Mouse (Mus musculus) CD4-positive helper T cell, adult 2 months (primary cell): Measurements from ENCODE around the gene Ube2e1.

Experiments used
- DNase-seq: peaks from one replicate; pipeline ENCODE4 v3.0.0-alpha.2; 2012; ENCODE audit warnings: low read depth, missing footprints, low spot score

The Ube2e1 gene

GRCm38 (mm10) chr14:18326968-18327672, 4.5 kb downstream of the Ube2e1 start:
- no peak for DNase-seq

DNA sequence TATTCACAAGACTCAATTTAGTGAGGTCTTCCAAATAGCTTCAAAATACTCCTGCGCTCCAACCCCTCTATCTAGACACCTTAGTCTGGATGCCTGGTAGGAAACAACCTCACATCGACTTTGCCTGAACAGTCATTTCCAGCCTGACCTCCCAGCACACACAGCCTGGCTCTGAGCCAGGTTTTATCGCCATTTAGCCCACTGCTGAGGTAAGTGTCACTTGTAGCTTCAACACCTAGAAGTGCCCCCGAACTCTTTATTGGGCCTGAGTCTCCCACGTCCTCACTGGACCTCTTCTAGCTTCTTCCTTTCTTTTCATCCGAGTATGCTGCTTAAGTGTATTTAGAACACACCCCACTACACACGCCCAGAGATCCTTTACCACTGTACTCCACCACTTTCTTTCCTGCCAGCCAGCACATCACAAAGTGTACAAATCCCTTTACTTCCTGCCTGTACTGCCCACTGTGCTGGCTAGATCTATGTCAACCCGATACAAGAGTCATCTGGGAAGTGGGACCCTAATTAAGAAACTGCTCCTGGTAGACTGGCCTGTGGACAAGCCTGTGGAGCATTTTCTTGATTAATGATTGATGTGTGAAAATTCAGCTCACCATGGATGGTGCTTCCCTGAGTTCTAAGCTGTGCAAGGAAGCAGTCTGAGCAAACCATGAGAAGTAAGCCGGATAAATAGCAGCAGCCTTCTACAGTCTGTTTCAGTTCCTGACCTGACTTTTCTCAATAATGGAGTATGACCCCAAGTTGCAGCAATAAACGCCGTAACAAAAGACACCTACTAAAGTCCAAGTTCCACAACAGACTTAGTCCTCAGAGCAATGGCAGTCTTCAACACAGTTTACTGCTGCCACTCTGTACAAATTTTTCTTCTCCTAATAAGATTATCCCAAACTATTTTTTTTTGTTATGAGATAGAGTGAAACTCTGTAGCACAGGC, 13.9 kb downstream of the Ube2e1 start:
- no peak for DNase-seq

DNA sequence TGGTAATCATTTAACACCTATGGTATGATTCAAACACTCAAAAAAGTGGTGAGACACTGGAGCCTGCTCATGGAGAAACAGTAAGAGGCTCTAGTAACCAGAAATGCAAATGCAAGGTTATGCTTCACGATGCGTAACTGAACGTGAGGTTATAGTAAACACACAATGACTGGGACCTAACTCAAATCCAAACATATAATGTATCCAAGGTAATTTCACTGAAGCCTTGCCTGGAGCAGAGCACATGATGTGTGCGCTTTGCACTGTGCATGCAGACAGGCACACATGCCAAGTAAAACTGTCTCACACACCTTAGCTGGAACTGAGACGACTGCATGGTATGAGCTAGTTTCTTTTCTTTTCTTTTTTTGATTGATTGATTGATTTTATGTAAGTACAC, 27.5 kb downstream of the Ube2e1 start:
- DNase-seq: no peak

DNA sequence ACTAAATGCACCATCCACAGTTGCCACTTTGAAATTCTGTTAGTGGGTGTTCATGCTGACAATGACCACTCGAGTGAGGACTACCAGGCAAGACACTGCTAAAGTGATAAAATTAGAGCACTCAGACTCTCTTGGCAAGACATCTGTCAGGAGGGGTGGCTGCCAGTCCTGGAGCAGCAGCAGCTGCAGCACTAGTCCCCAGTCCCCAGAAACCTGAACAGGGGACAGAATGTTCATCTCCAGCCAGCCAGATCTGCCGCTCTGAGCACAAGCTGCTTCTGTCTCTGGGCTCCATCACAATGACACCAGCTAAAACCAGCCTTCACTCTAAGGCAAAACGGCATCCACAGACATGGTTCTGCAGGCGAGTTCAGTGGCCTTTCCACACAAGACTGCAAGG, 28.4 kb downstream of the Ube2e1 start:
- DNase-seq: no peak

DNA sequence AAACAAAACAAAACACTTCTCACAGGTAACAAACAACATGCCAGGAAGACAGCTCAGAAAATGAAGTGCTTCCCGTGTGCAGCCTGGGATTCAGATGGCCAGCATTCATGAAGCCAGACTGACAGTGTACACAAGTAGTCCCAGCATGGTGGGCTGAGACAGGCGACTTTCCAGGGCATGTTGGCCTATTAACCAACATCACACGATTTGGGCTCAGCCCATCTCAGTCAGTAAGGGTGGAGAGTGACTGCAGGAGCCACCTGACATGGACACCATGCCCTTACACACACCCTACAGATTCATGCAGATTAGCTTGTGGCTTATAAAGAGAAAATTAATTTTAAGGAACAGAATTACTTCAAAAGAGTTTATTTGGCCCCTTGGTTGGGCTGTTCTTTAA, 28.9 kb downstream of the Ube2e1 start:
- DNase-seq: no peak

DNA sequence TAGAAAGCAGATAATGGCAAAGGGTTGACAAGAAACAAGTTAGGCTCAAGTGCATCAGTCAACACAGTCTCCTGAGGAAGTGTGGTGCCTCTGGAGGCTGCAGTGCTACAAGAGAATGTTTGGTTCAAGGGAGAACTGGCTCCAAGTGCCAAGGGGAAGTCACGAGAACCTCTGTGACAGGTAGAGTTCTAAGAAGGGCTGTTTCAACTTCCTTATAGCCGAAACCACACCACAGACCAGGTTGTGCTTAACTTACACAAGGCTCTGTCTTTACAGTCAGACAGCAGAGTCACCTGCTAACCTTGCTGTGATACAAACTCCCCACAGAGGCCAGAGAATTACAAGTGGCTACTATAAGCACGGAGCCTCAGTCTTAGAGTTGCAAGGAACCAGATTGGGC, 30.1 kb downstream of the Ube2e1 start:
- DNase-seq: peak; percentile 23

DNA sequence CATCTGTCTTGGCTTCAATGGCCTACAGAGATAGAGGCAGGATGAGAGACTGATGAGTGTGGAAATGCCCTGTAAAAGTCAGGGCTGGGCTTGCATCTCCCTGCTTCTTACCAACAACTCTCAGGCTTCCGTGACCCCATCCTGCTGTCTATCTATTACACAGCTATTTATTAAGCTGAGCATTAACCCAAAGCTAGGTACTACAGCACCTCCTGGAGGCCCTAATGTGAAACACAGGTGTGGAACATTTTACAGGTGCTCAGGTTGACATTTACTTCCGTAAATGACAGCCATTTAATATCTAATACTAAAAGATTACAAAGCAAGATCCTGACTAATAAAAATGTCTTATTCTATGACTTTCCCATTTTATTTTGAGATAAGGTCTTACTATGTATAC, 31.0 kb downstream of the Ube2e1 start:
- peak; percentile 21 for DNase-seq

DNA sequence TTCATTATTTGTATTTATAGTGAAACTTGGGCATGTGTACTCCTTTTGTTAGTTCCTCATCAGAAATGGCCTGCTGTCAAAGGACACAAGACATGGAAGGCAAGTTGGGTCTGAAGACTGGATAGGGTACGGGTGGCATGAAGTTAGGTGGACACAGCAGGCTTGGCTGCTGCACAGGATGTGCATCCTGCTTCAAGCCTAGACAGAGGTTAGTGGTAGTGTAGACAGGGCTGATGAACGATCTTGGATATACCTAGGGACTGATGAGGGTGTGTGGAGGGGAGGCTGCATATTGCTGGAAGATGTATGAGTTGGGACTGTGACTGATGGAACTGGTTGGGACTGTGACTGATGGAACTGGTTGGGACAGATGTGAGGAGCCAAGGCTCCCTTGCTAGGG, 32.8 kb downstream of the Ube2e1 start:
- no peak for DNase-seq

- no peak for DNase-seq
Measured at GRCm38 (mm10) chr14:18297441-18297840, 34.2 kb downstream of the Ube2e1 start.

GRCm38 (mm10) chr14:18292578-18292977, 39.1 kb downstream of the Ube2e1 start:
- DNase-seq: no peak

DNA sequence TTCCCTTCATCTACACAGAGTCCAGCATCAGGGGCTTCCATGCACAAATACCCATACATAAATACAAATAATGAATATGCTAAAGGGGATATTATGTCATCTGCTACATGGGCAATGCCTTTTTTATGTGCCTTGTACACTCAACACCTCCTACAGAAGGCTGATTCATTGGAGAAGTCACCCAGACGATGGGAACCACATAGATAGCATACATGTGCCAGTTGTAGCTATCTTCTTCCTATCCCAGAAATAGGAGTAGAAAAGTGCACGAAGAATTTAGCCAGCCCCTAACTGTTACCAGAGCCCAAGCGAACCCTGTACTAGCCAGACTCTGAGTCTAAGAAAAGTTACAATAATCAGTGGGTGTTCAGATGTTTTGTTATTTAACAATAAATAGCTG, 39.5 kb downstream of the Ube2e1 start:
- no peak for DNase-seq

DNA sequence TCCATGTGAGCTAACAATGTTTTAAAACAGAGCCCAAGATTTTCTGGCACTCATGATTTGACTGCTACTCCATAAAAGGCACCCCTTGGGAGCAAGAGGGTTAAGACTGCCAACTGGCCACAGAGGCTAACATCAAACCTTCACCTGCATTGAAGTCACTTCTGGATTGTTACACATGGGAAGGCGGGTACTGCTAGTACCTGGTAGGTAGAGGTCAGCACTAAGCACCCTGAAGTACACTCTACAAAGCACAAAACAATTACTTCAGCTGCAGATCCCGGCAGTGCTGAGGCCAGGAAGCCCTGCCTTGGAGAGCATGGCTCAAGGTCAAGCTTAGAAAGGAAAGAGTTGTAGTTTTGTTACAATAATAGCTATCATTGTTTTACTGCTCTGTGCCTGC, 44.3 kb downstream of the Ube2e1 start:
- no peak for DNase-seq

- no peak for DNase-seq
Measured at GRCm38 (mm10) chr14:18286441-18286840, 45.2 kb downstream of the Ube2e1 start.

DNA sequence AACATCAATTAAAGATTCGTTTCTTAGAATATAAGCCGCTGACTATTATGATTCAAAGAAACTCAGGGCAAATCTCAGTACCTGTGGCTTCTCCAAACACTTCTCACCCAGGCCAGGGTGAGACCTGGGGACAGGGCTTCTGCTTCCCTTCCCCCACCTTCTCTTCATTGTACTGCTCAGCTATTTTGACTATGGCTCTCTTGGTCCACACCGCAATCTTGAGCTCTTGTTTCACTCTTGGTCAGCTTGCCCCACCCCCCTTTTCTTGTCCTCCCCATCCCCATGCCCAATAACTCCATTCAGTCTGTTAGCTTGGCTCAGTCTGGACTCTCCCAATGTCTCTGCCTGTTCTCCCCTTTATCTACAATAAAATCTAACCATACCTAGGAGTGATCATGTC, 46.2 kb downstream of the Ube2e1 start:
- DNase-seq: no peak

GRCm38 (mm10) chr14:18284581-18284980, 47.1 kb downstream of the Ube2e1 start:
- DNase-seq: peak; percentile 31

DNA sequence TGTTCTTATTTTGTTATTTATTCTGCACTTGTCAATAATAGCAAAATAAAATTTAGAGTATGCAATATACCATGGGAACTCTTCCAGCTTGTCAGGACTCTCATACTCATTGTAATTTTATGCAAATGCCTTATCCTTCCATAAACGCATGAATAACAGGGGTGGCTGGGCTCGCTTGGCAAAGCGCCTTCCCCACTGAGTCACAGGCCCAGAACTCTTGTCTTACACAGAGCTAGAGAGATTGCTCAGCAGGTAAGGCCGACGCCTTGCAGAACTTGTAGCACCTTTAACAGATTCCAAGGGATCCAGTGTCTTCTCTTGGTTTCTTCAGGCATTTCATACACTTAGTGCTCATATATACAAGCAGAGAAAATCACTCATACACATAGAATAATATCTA, 51.3 kb downstream of the Ube2e1 start:
- DNase-seq: no peak

DNA sequence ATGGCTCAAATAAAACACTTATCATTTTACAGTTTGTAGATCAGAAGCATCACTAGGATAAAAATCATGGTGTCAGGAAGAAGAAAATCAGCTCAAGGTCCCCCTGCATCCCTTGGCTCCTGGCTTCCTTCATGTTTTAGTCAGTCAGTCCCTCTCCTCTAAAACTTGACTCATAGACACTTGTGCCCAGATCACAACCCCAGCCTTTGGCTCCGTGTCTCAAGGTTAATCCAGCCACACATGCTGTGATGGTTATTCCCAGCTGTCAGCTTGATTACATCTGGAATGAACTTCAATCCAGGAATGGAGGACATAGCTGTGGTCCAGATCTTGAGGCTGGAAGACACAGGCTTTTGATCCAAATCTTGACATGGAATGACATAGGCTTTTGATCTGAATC, 57.1 kb downstream of the Ube2e1 start:
- no peak for DNase-seq

- DNase-seq: peak; percentile 12
Measured at GRCm38 (mm10) chr14:18271666-18272065, 60.0 kb downstream of the Ube2e1 start.

DNA sequence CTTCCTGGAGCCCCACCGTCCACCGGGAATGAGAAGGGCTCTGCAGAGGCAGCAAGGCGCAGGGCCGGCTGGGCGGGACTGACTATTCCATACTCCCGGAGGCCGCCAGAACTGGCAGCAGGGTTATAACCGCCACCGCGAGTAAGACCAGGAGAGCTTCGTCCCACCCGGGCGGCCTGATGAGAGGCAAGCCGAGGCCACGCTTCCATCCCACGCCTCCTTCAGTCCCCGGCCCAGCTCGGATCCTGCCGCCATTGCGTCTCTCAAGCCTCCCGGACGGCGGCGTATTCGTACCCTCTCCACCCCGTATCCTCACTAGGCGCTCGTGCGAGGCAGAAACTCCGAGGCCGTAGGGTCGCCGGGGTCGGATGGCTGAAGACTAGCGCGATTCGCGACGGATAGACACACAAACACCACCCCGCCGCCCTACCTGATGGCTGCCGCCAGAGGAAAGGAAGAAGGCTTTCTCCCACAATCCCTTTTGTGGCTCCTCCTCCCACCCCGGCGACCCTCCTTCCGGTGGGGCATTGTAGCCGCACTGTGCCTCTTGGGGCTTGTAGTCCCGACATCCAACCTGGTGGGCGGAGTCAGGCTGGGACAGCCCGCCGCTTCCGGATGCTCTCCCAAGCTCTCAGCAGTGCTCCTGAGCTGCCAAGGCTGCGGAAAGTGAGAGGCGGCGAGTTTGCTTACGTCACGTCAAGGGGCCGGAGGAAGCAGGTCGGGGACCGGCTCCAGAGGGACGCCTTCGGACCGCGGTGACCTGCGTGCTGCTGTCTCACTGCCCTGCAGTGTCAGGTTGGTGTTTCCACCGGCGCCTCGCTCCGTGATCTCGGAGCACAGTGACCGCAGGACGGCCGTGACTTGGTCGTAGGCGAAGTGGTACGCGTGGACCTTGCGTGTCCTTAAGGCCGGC, 60.9 kb downstream of the Ube2e1 start, which contains the start of the genes Nkiras1 and Rpl15:
Nkiras1 (plus strand) TSS at position 608 of the 913 bp plus-strand sequence.
Rpl15 (minus strand) TSS at position 863 of the 913 bp plus-strand sequence.
- DNase-seq: peak; percentile 98

- DNase-seq: peak; percentile 7
Measured at GRCm38 (mm10) chr14:18269947-18270528, 61.6 kb downstream of the Ube2e1 start.

DNA sequence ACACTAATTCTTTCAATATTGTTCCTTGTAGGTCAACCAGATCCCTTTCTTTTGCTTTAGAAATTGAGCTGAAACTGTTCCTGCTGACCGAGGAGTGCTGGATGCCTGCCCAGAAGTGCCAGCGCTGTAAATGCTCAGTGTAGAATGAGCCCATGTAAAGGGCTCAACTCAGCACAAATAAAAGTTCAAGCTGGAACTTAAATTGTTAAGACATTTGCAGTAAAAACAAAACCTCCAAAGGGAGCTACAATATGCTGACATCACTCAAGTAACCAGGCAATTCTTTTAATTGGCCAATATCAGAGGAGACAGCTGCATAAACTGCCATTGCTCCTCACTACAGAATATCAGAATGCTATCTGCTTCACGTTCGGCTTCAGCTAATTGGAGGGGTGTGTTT, 68.2 kb downstream of the Ube2e1 start:
- DNase-seq: no peak
